In genomic region chr7:39650483-39651102, GRCm38 (mm10) we compare ENCODE assay signal across 11 mouse cellular contexts.
"Had no signal": no experiment of that assay in that cellular context is flagged by ENCODE, and none has a peak within 500 bp of the region (broad histone marks: within the 10 kb centered on the region; RNA-seq: fewer than 3 reads in every experiment).

No protein-coding gene starts in this region.

- DNase-seq: kidney, adult 2 months; kidney, postnatal 25 days; lung, embryonic 14.5 days; lung, postnatal 10 days; lung, postnatal 4 days; right cerebral cortex, postnatal 4 days; spleen, adult 18-20 months; thymus, adult 18-20 months; thymus, postnatal 14 days had no signal

- ATAC-seq: liver, embryonic 12.5 days; midbrain, embryonic 16.5 days had no signal
